Mouse (Mus musculus) embryonic facial prominence, embryonic 15.5 days (tissue): ENCODE measurements at regions not wholly inside any gene's neighbourhood (a gene's known extent, or its start where the extent isn't known, plus 50 kb on each side); places are given as distances from the start of the nearest gene placed in this dataset.

Source experiments
- ATAC-seq: fragments of 200-750 bp; cut with Nextera tagmentation; 2 replicates; pipeline ENCODE4 v1.8.0; 2017; ENCODE audit warnings: low read depth, moderate TSS enrichment; ENCODE audit not compliant: insufficient number of reproducible peaks, low FRiP score, low TSS enrichment
- H3K27ac ChIP-seq: fragments of 300-500 bp; sonication (generic); replicated peaks from 2 replicates; pipeline ENCODE4 v1.5.1; 2015; ENCODE audit warnings: mild to moderate bottlenecking, inconsistent platforms
- H3K27me3 ChIP-seq: fragments of 300-500 bp; sonication (generic); 2 replicates; pipeline ENCODE4 v1.6.1; 2015; ENCODE audit warnings: inconsistent platforms
- H3K36me3 ChIP-seq: fragments of 300-500 bp; sonication (generic); 2 replicates; pipeline ENCODE4 v1.6.1; 2015; ENCODE audit warnings: mild to moderate bottlenecking, inconsistent platforms
- H3K4me1 ChIP-seq: fragments of 300-500 bp; sonication (generic); 2 replicates; pipeline ENCODE4 v1.6.1; 2015; ENCODE audit warnings: inconsistent platforms
- H3K4me2 ChIP-seq: fragments of 300-500 bp; sonication (generic); replicated peaks from 2 replicates; pipeline ENCODE4 v1.6.1; 2015; ENCODE audit warnings: mild to moderate bottlenecking, inconsistent platforms
- H3K4me3 ChIP-seq: fragments of 300-500 bp; sonication (generic); replicated peaks from 2 replicates; pipeline ENCODE4 v1.5.1; 2015; ENCODE audit warnings: mild to moderate bottlenecking, inconsistent platforms
- H3K9ac ChIP-seq: fragments of 300-500 bp; sonication (generic); 2 replicates; pipeline ENCODE4 v1.6.1; 2015; ENCODE audit warnings: inconsistent platforms
- H3K9me3 ChIP-seq: fragments of 300-500 bp; sonication (generic); replicated peaks from 2 replicates; pipeline ENCODE4 v1.6.1; 2016; ENCODE audit warnings: inconsistent platforms
- WGBS: fragments of 180-500 bp; shearing (Covaris S2); methylation state at CpG from one replicate; pipeline ENCODE4 v1.1.7; 2015; 5-methylcytosine and 5-hydroxymethylcytosine counted together

DNA sequence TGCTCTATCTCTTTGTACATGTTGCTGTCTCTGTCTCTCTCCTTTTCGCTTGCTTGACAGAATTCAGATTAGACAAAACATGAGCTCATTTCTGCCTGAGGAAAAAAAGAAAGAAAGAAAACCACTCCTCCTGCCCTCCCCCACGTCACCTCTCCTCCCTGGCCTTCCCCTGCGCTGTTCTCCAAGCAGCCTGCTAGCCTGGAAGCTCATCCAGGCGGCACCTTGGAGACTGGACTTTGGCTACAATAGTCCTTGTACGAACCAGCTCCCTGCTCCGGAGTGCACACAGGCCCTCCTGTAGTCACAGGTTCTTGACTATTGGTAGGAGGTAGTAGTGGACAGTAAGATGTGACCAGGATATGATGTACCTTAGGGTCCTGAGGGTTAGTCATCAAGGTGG, 79.4 kb downstream of the Pja1 start:
- Histone ChIP-seq H3K27ac (no peak overlapping the region), H3K9ac (no peak overlapping the region), H3K4me3 (no peak overlapping the region), H3K9me3 (no peaks in the 10 kb centered on the region), H3K36me3 (no peaks in the 10 kb centered on the region), H3K4me1 (peaks cover 23% of the 10 kb centered on the region), H3K27me3 (peaks cover 41% of the 10 kb centered on the region), H3K4me2 (no peak overlapping the region)
- WGBS = 53% methylated on average over 6 of the region's 6 CpGs
- ATAC-seq = no peak

DNA sequence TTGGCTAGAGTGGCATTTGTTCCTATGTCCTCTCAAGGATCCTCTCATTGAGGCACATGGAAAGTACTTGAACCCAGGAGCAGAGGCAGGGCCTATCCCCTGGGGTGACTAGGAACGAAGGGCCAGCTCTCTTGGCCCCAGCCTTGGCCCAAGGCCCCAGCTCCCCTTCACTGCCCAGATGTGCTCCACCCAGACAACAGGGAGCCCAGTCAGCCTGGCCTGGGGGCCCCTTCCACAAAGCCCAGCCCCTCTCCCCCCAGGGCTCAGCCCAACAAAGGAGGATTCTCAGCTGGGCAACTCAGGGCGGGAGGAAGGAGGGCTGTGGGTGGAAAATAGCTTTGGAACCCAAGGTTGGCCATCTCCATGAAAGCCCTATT, 80.6 kb downstream of the Pja1 start:
- Histone ChIP-seq H3K27me3 (peaks cover 34% of the 10 kb centered on the region), H3K27ac (peak overlapping the region; percentile 69), H3K9me3 (no peaks in the 10 kb centered on the region), H3K9ac (no peak overlapping the region), H3K4me2 (no peak overlapping the region), H3K36me3 (no peaks in the 10 kb centered on the region), H3K4me1 (peaks cover 14% of the 10 kb centered on the region), H3K4me3 (no peak overlapping the region)
- ATAC-seq = 0 out of 2 replicates have a peak, but pooled peaks have one; percentile 22
- 85% methylated on average over 2 of the region's 2 CpGs for WGBS

DNA sequence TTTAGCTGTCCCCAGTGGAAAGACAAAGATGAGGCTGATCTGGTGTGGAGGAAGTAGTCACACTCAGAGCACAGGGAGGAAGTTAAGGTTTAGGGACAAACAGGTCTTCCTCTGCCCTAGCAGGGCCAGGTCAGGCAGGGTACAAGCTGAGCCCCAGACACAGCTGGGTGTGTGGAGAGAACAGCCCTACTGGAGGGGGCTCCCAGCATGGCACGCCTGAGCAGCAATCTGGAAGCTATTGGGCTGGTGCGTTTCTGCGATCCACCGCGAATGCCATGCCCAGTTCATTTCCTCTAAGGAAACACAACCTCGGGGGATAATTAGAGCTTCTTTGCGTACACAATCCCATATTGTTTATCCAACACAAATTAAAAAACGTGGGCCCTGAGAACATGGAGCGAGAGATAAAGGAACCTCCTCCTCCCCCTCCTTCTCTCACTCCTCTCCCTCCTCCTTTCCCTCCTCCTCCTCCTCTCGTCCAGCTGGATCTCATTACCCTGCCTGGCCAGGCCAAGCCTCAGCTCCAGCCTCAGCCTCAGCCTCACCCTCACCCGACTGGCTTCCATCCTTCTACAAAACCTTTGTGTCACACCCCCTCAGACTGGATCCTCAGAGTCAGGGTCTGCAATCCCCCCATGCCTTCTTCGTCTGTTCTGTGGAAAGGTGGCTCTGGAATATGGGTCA, 81.2 kb downstream of the Pja1 start:
- no peak overlapping the region for H3K4me3 ChIP-seq
- peaks cover 33% of the 10 kb centered on the region for H3K27me3 ChIP-seq
- 40% methylated on average over 12 of the region's 12 CpGs for WGBS
- no peaks in the 10 kb centered on the region for H3K36me3 ChIP-seq
- peak overlapping the region; percentile 69 for H3K27ac ChIP-seq
- no peaks in the 10 kb centered on the region for H3K9me3 ChIP-seq
- peak; percentile 47; the same call in 1 of the 2 replicates for ATAC-seq
- peaks cover 14% of the 10 kb centered on the region for H3K4me1 ChIP-seq
- H3K4me2 ChIP-seq = no peak overlapping the region
- no peak overlapping the region for H3K9ac ChIP-seq

DNA sequence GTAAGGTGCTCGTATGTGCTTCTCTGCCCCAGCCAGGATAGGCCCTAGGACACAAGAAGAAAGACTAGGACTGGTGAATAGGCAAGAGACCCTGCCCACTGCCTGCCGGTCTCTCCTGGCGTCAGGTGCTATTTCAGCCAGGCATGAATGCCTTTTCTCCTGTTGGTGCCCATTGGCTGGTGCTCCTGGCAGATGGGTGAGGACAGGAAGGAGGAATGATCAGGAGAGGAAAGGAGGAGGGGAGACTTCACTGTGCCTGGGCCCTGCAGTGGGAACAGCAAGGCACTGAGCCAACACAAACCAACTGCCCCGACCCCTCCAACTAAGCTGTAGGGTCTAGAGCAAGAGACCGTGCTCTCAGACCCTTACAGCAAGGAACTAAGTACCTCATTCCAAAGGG, 100.4 kb downstream of the Pja1 start:
- H3K4me2 ChIP-seq = no peak overlapping the region
- no peak overlapping the region for H3K9ac ChIP-seq
- no peaks in the 10 kb centered on the region for H3K9me3 ChIP-seq
- 0 out of 2 replicates have a peak, but pooled peaks cover 5% of the 10 kb centered on the region for H3K4me1 ChIP-seq
- no peak for ATAC-seq
- no peak overlapping the region for H3K4me3 ChIP-seq
- no peaks in the 10 kb centered on the region for H3K36me3 ChIP-seq
- H3K27me3 ChIP-seq = peaks cover 25% of the 10 kb centered on the region
- WGBS = 74% methylated on average over 5 of the region's 5 CpGs
- no peak overlapping the region for H3K27ac ChIP-seq

DNA sequence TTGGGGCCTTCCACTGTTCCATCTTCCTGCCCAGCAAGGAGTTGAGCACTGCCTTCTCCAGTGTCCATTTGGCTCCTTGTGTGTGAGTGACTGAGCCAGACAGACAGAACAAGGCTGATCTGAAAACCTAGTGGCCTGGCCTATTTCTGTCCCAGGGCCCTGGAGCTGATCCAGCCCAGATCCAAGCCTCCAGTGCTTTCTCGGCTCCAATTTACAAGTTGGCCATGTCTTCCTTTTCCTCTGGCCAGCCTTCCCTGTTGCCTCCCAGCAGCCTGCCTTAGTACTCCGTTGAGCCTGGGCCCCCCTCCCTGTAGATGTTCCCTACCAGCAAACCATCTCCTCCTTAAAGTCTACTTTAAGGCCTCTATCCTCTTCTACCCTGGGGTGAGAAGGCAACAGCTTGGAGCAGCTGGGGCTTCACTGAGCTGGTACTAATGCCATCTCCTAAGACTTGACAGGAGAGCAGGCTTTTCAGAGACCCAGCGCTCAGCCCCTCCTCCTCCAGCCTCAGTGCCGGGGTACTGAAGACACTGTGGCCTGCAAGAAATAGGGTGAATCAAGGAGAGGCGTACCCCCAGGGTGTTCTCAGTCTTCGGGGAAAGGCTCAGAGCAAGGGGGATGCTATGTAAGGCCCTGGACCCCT, 101.7 kb downstream of the Pja1 start:
- no peak overlapping the region for H3K9ac ChIP-seq
- H3K4me2 ChIP-seq = no peak overlapping the region
- H3K36me3 ChIP-seq = no peaks in the 10 kb centered on the region
- WGBS = 67% methylated on average over 6 of the region's 6 CpGs
- no peak overlapping the region for H3K4me3 ChIP-seq
- no peaks in the 10 kb centered on the region for H3K9me3 ChIP-seq
- ATAC-seq = no peak
- 0 out of 2 replicates have a peak, but pooled peaks cover 5% of the 10 kb centered on the region for H3K4me1 ChIP-seq
- peaks cover 27% of the 10 kb centered on the region for H3K27me3 ChIP-seq
- H3K27ac ChIP-seq = no peak overlapping the region

DNA sequence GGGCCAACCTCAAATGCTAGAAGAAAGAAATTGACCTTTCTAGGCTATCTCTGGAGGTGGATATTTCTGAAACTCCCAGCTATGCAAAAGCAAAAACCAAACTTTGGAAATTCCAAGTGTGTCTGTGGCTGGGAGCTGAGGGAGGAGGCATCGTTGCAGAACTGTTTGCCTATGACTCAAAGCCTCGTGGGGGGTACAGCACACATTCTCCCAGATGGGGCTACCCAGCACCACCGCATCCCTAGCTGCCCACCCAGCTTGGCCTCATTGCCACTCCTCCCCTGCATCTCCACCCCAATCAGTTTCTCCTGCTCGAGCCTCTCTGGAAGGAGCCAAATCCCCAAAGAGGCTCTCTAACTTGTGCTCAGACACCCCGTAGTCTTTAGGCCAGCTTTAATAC, 107.0 kb downstream of the Pja1 start:
- H3K9ac ChIP-seq = no peak overlapping the region
- H3K9me3 ChIP-seq = no peaks in the 10 kb centered on the region
- no peak for ATAC-seq
- no peak overlapping the region for H3K4me3 ChIP-seq
- 61% methylated on average over 5 of the region's 5 CpGs for WGBS
- no peaks in the 10 kb centered on the region for H3K4me1 ChIP-seq
- peaks cover 19% of the 10 kb centered on the region for H3K27me3 ChIP-seq
- H3K36me3 ChIP-seq = no peaks in the 10 kb centered on the region
- H3K27ac ChIP-seq = no peak overlapping the region
- H3K4me2 ChIP-seq = no peak overlapping the region

DNA sequence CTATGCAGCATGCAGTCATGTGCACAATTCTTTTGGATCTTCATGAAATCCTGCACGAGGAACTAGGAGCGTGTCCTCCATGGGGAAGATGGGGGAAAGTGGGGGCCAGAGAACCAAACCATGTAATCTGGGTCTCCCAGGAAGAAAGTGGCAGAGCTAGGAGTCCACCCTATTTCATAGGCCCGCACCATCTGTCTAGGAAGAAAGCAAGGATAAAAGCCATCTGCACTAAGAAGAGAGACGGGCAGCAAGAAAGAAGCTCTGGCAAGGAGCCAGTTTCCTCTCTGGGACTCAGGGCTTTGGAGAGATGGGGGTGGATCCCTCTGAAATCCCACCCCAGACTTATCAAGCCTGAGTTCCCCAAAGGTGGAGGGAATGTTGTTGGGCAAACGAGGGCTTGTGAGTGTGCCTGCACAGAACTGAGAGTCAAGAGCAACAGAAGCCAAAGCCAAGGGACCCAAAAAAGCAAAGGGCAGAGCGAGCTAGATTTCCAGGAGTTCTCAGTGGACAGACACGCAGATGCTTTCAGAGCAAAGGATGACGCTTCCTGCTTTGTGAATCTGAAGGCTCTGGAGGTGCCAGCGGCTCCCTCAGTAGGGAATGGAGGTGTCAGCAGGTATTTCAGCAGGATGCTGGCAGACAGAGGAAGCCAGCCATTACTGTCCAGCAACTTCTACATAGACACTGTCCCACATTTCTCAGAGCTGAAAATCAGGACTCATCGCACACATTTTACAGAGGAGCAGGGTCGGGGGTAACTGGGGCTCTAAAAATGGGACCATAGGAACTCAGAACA, 110.8 kb downstream of the Pja1 start:
- no peak overlapping the region for H3K9ac ChIP-seq
- H3K9me3 ChIP-seq = no peaks in the 10 kb centered on the region
- ATAC-seq = no peak
- H3K36me3 ChIP-seq = no peaks in the 10 kb centered on the region
- no peak overlapping the region for H3K4me2 ChIP-seq
- peaks cover 20% of the 10 kb centered on the region for H3K27me3 ChIP-seq
- H3K4me3 ChIP-seq = no peak overlapping the region
- no peaks in the 10 kb centered on the region for H3K4me1 ChIP-seq
- WGBS = 62% methylated on average over 11 of the region's 11 CpGs
- no peak overlapping the region for H3K27ac ChIP-seq

DNA sequence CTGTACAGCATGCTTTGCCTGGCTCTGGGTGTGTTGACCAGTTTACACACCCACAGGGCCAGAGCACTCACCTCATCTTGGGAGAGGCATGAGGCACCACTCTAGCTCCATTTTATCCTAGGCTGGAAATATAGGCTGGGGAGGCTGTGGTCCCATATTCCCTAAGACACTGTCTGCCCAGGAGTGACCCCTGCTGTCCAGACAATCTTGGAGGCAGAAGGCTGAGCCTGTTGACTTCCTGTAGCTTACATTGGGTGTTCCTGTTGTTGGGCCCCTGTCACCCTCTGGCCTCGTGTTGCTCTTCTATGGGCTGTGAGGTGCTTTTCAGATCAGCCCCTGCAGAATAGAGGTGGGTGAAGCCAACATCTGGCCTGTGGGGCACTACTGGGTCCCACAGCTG, 112.3 kb downstream of the Pja1 start:
- 33% methylated on average over 1 of the region's 1 CpGs for WGBS
- Histone ChIP-seq H3K9ac (no peak overlapping the region), H3K36me3 (no peaks in the 10 kb centered on the region), H3K27ac (no peak overlapping the region), H3K4me2 (no peak overlapping the region), H3K27me3 (peaks cover 22% of the 10 kb centered on the region), H3K9me3 (no peaks in the 10 kb centered on the region), H3K4me1 (no peaks in the 10 kb centered on the region), H3K4me3 (no peak overlapping the region)
- ATAC-seq = no peak

DNA sequence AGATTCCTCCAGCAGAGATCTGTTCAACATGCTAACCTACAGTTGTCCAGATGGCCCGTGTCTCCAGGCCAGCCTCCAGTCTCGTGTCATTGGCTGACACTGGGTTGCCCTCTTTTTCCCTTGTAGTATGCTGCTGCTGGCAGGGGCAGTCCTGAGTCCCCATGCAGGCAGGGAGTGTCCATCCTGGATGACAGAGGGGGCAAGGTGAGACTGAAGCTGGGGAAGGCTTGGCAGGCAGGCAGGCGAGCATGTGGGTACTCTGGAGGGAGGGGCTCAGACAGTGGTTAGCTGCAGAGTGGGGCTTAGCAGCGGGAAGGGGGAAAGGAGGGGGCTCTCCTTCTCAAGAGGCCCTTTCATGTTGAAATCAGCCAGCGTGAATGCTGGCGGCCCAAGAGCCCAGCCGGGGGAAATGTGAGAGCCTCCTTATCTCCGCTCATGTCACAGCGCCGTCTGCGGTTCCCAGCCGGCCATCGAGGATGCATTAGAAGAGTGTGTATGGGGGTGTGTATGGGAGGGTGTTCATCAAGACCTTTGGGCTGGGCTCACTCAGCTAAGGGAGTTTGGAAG, 112.9 kb downstream of the Pja1 start:
- WGBS = 36% methylated on average over 13 of the region's 13 CpGs
- Histone ChIP-seq H3K4me1 (no peaks in the 10 kb centered on the region), H3K27me3 (peaks cover 22% of the 10 kb centered on the region), H3K4me2 (no peak overlapping the region), H3K9ac (no peak overlapping the region), H3K27ac (no peak overlapping the region), H3K36me3 (no peaks in the 10 kb centered on the region), H3K4me3 (no peak overlapping the region), H3K9me3 (no peaks in the 10 kb centered on the region)
- ATAC-seq = peak; percentile 29; the same call in 1 of the 2 replicates

DNA sequence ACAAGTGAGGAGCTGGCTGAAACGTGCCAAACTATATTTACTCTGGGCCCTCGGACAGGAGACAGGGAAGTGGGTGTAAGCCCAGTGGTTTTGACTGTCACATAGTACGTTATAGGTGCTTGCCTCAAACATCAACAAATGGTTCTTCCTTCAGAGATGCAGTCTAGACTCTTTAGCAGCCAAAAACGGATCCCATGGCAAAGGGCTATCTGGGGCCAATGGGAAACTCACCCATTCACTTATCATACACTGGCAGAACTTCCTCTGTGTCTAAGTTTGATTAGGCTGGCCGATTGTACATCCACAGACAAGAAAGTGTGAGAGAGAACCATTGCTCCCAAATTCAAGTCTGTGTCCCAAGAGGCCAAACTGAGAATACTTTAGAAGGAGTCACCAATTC, 115.9 kb downstream of the Pja1 start:
- Histone ChIP-seq H3K27ac (no peak overlapping the region), H3K4me3 (no peak overlapping the region), H3K27me3 (peaks cover 23% of the 10 kb centered on the region), H3K9ac (no peak overlapping the region), H3K36me3 (no peaks in the 10 kb centered on the region), H3K4me1 (no peaks in the 10 kb centered on the region), H3K4me2 (no peak overlapping the region), H3K9me3 (no peaks in the 10 kb centered on the region)
- no peak for ATAC-seq
- 68% methylated on average over 5 of the region's 5 CpGs for WGBS

DNA sequence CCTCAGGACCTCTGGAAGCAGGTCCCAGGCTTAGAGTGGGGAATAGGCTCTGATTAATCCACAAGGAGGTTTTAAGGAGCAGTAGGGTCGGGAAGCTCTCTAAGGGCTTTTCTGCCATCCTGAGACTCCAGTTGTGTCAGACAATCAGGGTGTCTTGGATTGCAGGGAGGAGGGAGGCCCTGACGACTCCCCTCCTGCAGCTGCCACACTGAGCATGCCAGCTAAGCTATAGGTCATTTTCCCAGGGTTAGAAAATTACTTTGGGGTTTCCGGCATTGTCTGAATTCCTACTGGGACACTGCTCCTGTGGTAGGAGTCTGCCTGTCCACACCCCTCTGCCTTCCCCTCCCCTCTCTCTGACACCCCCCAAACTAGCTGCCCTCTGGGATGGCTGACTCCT, 120.8 kb downstream of the Pja1 start:
- no peak overlapping the region for H3K9ac ChIP-seq
- no peaks in the 10 kb centered on the region for H3K9me3 ChIP-seq
- no peaks in the 10 kb centered on the region for H3K4me1 ChIP-seq
- H3K4me3 ChIP-seq = no peak overlapping the region
- no peaks in the 10 kb centered on the region for H3K36me3 ChIP-seq
- 58% methylated on average over 3 of the region's 3 CpGs for WGBS
- ATAC-seq = no peak
- H3K27ac ChIP-seq = no peak overlapping the region
- no peak overlapping the region for H3K4me2 ChIP-seq
- H3K27me3 ChIP-seq = peaks cover 24% of the 10 kb centered on the region
